Mouse (Mus musculus): ENCODE measurements at regions not wholly inside any gene's neighbourhood (a gene's known extent, or its start where the extent isn't known, plus 50 kb on each side); places are given as distances from the start of the nearest gene placed in this dataset.

DNA sequence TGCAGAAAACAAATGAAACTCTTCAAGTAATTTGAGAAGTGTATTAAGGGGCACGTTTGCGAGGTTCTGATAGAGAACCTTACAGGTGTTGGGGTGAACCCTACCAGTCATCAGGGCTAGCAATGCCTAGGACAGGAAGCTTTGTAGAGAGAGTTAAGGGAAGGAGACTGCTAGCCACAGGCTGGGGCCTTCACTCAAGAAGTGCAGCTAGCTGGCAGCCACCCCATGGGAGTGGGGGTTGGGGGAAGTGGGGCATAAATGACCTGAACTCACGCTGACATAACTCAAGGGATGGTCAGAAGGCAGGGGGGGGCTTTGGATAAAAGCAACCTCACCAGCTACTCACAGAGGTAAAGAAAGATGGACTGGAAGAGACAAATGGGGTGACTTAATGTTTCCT lies 80.3 kb upstream of the Gm47985 start:
- TF ChIP-seq POLR2A (IDR thresholded peaks at IDR 0.05; ENCODE audit: borderline replicate concordance, low read depth, low read length) (no peak), CTCF (IDR thresholded peaks at IDR 0.05; ENCODE audit: low read depth, low read length) (no peak)
- Histone ChIP-seq H3K4me3 (ENCODE audit: insufficient read depth, low read length) (no peak overlapping the region), H3K4me1 (ENCODE audit: control insufficient read depth, insufficient read depth, low read length) (peaks cover 20% of the 10 kb centered on the region), H3K27ac (ENCODE audit: insufficient read depth, low read depth, low read length) (no peak overlapping the region)

DNA sequence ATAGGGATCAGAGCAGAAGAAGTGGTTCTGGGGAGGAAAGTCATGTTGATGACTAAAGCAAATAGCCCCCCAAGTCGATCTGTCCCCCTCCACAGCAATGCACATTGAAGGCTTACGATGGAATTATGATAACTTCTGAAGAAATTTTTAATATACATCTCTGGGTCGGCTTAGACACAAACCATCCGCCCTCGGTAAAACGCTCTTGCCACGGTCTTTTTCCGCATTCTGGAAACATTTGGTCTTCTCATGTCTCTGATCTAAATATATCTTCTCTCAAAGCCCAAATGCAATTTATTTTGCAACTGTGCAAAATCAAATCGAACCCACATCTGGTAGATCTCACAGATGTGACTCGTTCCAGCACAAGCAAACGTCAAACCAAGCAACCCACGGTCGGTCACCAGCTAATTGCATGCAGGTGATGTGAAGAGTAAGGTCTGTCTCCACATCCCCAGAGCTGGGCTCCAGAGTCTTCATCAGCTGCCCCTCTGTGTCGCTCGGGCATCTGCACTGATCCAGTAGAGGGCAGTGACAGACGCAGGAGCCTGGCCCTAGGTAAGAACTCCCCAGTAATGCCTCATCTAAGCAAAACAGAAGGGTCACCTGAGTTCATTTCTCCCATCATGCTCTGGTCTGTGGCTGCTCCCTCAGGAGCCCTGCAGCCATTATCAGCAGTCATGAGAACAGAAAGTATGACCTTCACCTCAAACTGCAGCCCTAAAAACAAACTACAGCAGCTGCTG lies 79.5 kb upstream of the Gm47985 start:
- Histone ChIP-seq H3K27ac (ENCODE audit: insufficient read depth, low read depth, low read length) (no peak overlapping the region), H3K4me3 (ENCODE audit: insufficient read depth, low read length) (no peak overlapping the region), H3K4me1 (ENCODE audit: control insufficient read depth, insufficient read depth, low read length) (peaks cover 20% of the 10 kb centered on the region)
- no peak for TF ChIP-seq POLR2A (IDR thresholded peaks at IDR 0.05; ENCODE audit: borderline replicate concordance, low read depth, low read length)

DNA sequence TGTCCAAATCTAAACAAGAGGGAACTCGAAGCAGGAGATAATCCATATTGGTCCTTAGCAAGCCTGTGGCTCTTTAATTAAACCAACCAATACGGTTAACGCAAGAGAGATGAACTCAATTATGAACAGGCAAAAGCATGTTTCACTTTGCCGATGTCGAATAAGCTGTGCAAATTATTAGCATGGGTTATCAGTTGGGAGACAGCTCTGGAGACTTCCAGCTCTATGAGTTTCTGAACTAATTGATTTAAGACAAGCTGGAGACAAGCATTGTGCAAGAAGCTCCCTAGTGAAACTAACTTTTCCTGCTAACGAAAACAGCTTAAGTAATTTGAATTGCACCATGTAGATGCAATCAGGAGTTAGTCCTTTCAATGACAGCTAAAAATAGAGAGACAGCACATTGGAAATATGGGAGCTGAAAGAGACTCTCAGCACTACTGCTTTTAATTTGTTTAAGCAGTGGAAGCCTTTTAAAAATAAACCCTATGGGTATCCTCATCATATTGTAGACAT lies 78.8 kb upstream of the Gm47985 start:
- TF ChIP-seq CTCF (IDR thresholded peaks at IDR 0.05; ENCODE audit: low read depth, low read length): no peak
- no peak for TF ChIP-seq POLR2A (IDR thresholded peaks at IDR 0.05; ENCODE audit: borderline replicate concordance, low read depth, low read length)
- H3K4me1 ChIP-seq (ENCODE audit: control insufficient read depth, insufficient read depth, low read length): peaks cover 20% of the 10 kb centered on the region
- no peak overlapping the region for H3K4me3 ChIP-seq (ENCODE audit: insufficient read depth, low read length)

DNA sequence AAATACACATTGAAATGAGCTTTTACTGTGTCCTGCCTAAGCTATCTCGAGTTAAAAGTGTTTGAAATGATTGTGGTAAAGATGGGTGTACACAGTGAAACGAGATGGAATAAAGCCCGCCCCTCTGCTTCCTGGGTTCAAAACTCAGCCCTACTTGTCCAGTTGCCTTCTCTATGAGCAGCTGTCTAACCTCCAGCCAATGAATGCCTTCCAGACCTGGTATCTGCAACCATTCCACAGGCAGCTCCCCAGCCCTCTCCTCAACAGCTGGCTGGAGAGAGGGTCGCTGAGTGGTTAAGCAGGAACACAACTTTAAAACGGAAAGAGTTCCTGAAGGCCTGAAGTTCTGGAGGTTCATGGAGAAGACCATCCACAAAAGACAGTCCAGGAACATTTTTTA lies 78.0 kb upstream of the Gm47985 start:
- no peak for TF ChIP-seq CTCF (IDR thresholded peaks at IDR 0.05; ENCODE audit: low read depth, low read length)
- TF ChIP-seq POLR2A (IDR thresholded peaks at IDR 0.05; ENCODE audit: borderline replicate concordance, low read depth, low read length): no peak
- Histone ChIP-seq H3K27ac (ENCODE audit: insufficient read depth, low read depth, low read length) (no peak overlapping the region), H3K4me1 (ENCODE audit: control insufficient read depth, insufficient read depth, low read length) (peaks cover 20% of the 10 kb centered on the region), H3K4me3 (ENCODE audit: insufficient read depth, low read length) (no peak overlapping the region)

More for the DNA sequence above, 78.8 kb upstream of the Gm47985 start:
- no peak overlapping the region for H3K27ac ChIP-seq (ENCODE audit: insufficient read depth, low read depth, low read length)

DNA sequence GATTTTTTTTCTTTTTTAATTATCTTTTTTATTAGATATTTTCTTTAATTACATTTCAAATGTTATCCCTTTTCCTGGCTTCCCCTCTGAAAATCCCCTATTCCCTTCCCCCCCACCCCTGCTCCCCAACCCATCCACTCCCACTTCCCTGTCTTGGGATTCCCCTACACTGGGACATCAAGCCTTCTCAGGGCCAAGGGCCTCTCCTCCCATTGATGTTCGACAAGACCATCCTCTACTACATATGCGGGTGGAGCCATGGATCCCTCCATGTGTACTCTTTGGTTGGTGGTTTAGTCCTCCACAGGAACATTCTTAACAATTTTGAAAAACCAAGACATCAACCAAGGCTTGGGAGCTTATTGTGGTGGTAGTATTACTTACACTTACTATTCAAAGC lies 77.5 kb upstream of the Gm47985 start:
- TF ChIP-seq CTCF (IDR thresholded peaks at IDR 0.05; ENCODE audit: low read depth, low read length) (no peak), POLR2A (IDR thresholded peaks at IDR 0.05; ENCODE audit: borderline replicate concordance, low read depth, low read length) (no peak)
- peaks cover 20% of the 10 kb centered on the region for H3K4me1 ChIP-seq (ENCODE audit: control insufficient read depth, insufficient read depth, low read length)
- no peak overlapping the region for H3K4me3 ChIP-seq (ENCODE audit: insufficient read depth, low read length)
- H3K27ac ChIP-seq (ENCODE audit: insufficient read depth, low read depth, low read length): peak overlapping the region; percentile 13; the same call in 1 of the 2 replicates

DNA sequence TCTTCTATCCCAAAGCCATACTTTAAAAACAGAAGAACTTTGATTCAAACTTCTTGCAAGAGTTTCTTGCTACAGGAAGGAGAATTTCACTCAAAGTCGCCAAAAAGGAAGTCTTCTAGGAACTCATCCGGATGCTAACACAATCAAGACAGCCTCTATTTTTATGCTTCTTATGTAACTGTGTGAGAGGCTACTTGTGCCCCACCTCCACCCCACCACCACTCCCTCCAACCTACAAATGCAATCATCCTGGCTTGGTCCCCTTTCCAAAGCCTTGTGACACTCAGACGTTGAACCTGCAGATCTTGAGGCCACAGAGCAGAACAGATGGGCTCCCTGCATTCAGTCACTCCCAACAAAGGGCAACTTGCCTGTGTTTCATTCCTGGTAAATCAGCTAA lies 77.1 kb upstream of the Gm47985 start:
- TF ChIP-seq CTCF (IDR thresholded peaks at IDR 0.05; ENCODE audit: low read depth, low read length) (no peak), POLR2A (IDR thresholded peaks at IDR 0.05; ENCODE audit: borderline replicate concordance, low read depth, low read length) (no peak)
- peak overlapping the region; percentile 43; the same call in 1 of the 2 replicates for H3K27ac ChIP-seq (ENCODE audit: insufficient read depth, low read depth, low read length)

DNA sequence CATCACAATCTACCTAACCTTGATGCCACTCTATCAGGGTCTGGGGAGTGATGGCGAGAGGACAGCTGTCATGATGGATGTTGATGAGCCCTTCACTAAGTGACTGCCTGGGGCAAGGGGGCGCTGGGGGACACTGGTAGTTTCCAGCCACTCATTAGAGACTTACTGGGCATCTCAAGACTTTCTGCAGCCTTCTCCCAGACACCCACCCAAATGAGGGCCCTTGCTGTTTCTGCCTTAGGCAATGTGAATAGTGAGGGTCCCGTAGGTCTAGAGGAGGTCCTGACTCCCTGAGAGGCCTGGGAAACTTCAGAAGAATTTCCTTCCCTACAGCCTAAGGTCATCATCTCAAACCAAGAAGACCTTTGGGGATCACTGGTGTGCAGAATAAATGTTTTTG lies 74.9 kb upstream of the Gm47985 start:
- no peak overlapping the region for H3K4me3 ChIP-seq (ENCODE audit: insufficient read depth, low read length)
- no peak for TF ChIP-seq POLR2A (IDR thresholded peaks at IDR 0.05; ENCODE audit: borderline replicate concordance, low read depth, low read length)
- TF ChIP-seq CTCF (IDR thresholded peaks at IDR 0.05; ENCODE audit: low read depth, low read length): no peak
- peaks cover 25% of the 10 kb centered on the region for H3K4me1 ChIP-seq (ENCODE audit: control insufficient read depth, insufficient read depth, low read length)
- H3K27ac ChIP-seq (ENCODE audit: insufficient read depth, low read depth, low read length): no peak overlapping the region

More for the DNA sequence above, 77.1 kb upstream of the Gm47985 start:
- Histone ChIP-seq H3K4me1 (ENCODE audit: control insufficient read depth, insufficient read depth, low read length) (peaks cover 21% of the 10 kb centered on the region), H3K4me3 (ENCODE audit: insufficient read depth, low read length) (no peak overlapping the region)

DNA sequence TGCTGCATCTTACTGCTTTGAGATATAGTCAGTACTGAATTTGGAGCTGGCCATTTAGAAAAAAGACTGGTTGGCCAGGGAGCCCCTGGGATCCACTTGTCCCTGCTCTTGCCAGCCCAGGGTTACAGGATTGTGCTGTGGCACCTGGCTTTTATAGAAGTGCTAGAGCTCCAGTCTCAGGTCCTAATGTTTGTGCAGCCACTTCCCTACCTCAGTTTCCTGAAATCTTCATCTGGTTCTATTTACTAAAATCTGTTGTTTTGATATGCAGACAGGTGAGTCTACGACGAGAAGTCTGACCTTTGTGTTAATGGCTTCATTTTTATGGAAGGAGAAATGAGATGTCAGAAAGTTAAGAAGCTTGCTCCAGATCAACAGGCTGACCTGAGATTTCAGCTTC lies 73.0 kb upstream of the Gm47985 start:
- peaks cover 20% of the 10 kb centered on the region for H3K4me1 ChIP-seq (ENCODE audit: control insufficient read depth, insufficient read depth, low read length)
- no peak overlapping the region for H3K4me3 ChIP-seq (ENCODE audit: insufficient read depth, low read length)

DNA sequence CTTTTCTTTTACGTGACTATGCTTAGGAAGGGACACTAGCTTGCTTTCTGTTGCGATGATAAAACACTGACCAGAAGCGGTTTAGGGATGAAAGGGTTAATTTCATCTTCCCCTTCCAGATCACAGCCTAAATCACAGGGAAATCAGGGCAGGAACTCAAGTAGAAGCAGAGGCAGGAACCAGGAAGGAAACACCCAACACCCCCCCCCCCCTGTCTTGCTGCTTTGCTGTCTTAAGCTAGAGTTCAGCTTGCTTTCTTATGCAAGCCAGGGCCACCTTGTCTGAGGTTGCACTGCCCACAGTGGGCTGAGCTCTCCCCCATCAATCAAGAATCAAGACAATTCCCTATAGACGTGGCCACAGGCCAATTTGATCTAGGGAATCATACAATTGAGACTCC lies 71.9 kb upstream of the Gm47985 start:
- H3K4me3 ChIP-seq (ENCODE audit: insufficient read depth, low read length): no peak overlapping the region
- H3K27ac ChIP-seq (ENCODE audit: insufficient read depth, low read depth, low read length): no peak overlapping the region
- TF ChIP-seq POLR2A (IDR thresholded peaks at IDR 0.05; ENCODE audit: borderline replicate concordance, low read depth, low read length): no peak
- TF ChIP-seq CTCF (IDR thresholded peaks at IDR 0.05; ENCODE audit: low read depth, low read length): no peak
- peaks cover 14% of the 10 kb centered on the region for H3K4me1 ChIP-seq (ENCODE audit: control insufficient read depth, insufficient read depth, low read length)

More for the DNA sequence above, 73.0 kb upstream of the Gm47985 start:
- TF ChIP-seq POLR2A (IDR thresholded peaks at IDR 0.05; ENCODE audit: borderline replicate concordance, low read depth, low read length) (no peak), CTCF (IDR thresholded peaks at IDR 0.05; ENCODE audit: low read depth, low read length) (no peak)
- H3K27ac ChIP-seq (ENCODE audit: insufficient read depth, low read depth, low read length): no peak overlapping the region

DNA sequence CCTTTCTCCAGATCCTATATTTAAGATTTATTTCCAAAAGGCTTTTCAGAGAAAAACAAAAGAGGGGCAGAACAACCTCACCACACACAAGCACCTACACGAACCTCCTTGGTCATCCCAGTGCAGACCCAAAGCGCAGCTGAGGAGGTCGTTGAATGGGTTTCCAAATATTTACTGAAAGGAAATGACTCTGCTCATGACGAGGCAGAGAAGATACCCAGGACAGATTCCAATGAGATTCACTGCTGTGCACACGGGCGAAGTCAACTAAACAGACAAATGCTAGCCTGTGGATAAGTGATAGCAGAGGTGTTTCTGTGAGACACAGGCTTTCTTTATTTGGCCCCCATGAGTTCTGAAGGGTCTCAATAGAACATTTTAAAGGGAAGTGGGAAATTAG lies 70.7 kb upstream of the Gm47985 start:
- H3K27ac ChIP-seq (ENCODE audit: insufficient read depth, low read depth, low read length): no peak overlapping the region
- H3K4me1 ChIP-seq (ENCODE audit: control insufficient read depth, insufficient read depth, low read length): peaks cover 10% of the 10 kb centered on the region
- TF ChIP-seq CTCF (IDR thresholded peaks at IDR 0.05; ENCODE audit: low read depth, low read length) (no peak), POLR2A (IDR thresholded peaks at IDR 0.05; ENCODE audit: borderline replicate concordance, low read depth, low read length) (no peak)
- H3K4me3 ChIP-seq (ENCODE audit: insufficient read depth, low read length): no peak overlapping the region

Data from bone marrow macrophage, adult 2 months (primary cell).